Mouse (Mus musculus) right cerebral cortex, adult 2 months (tissue): ENCODE data around the gene Cmc1.
A peak's percentile ranks its signal among the peaks of the same experiment; 100 is the strongest.

ENCODE experiments used
- DNase-seq, 2 experiments: peaks; one replicate each; pipeline ENCODE4 v3.0.0; 2021 to 2022; ENCODE audit warnings: low spot score in 2 of 2

Gene Cmc1

DNA sequence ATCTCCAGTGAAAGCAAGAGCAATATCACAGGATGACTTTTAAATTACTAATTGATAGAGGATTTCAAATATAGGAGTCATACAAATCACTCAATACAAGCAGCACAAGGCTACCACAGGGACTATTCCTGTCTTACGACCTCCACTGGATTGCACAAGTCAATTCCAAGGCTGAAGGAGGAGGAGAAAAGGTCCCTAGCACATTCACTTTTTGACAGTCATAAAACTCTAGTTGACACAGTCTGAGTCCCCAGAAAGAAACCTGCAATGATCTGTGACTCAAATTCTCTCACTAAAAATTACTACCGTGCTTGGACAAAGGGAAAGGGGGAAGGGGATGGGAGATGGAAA, 39.6 kb downstream of the Cmc1 start:
- DNase-seq, result no peak

DNA sequence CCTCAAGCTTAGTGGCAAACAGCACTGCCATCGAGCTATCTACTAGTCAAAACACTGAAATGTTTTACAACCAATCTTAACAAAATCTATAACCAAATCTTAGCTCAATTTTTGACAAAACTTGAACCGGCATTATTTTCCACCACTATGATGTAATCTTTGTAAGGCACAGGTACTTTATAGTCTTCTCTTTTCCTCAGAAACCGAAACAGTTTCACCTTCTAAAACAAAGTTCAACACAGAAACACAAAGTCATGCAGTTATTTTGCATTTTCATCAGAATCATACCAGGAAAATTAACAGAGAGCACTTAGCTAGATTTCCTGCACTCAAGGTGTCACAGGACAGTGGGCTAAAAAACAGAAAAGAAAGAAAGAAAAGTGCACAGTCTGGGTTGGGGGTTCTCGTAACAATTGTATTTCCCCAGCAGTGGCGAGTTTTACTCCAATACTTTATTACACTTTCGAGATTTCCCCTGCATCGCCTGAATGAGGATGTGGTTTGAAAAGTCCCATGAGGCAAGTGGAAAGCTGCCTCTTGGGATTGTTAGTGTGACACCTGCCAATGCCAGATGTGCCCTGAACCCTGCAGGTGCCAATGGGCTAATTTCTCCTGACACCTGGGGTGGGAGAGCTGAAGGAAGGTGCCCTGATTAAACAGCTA, 40.1 kb downstream of the Cmc1 start:
- no peak for DNase-seq

GRCm38 (mm10) chr9:118108527-118109011, 41.4 kb downstream of the Cmc1 start:
- DNase-seq, result peak; percentile 11 to 29

- no peak for DNase-seq
These were observed 48.2 kb downstream of the Cmc1 start for GRCm38 (mm10) chr9:118101802-118102201.

DNA sequence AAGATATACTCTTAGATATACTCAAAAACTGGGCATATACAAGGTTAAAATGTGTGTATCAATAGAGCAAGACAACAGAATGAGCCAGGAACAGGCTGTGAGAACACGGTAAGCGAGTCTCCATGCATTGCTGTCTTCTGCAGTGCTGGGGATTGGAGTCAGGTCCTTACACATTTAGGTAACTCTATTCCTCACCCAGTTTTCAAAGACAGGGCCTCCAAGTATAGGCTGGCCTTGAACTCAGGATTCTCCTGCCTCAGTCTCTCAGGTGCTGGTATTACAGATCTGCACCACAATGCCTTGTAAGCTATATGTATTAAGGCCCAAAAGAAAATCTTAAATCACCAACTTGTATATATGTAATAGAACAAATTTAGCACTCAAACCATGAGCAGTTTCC, 49.5 kb downstream of the Cmc1 start:
- DNase-seq, result no peak

DNA sequence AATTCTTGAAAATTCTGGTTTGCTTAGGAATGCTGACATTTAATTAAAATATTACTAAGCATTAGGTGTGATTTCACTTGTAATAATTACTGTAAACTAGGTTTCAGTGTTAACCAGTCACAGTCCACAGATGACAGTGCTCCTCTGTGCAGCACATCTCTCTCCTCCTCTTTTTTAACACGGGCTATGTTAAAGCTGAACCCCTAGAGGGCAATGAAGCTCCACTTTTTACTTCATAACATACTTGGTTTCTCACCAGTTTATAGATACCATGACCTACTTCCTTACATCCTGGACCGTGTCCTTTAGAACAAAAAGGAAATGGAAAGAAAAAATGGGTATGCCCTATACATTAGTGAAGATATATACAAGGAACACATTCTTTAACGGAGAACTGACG, 50.6 kb downstream of the Cmc1 start:
- DNase-seq, result no peak

- DNase-seq, result no peak
These were observed 66.1 kb downstream of the Cmc1 start for GRCm38 (mm10) chr9:118083834-118084233.

DNA sequence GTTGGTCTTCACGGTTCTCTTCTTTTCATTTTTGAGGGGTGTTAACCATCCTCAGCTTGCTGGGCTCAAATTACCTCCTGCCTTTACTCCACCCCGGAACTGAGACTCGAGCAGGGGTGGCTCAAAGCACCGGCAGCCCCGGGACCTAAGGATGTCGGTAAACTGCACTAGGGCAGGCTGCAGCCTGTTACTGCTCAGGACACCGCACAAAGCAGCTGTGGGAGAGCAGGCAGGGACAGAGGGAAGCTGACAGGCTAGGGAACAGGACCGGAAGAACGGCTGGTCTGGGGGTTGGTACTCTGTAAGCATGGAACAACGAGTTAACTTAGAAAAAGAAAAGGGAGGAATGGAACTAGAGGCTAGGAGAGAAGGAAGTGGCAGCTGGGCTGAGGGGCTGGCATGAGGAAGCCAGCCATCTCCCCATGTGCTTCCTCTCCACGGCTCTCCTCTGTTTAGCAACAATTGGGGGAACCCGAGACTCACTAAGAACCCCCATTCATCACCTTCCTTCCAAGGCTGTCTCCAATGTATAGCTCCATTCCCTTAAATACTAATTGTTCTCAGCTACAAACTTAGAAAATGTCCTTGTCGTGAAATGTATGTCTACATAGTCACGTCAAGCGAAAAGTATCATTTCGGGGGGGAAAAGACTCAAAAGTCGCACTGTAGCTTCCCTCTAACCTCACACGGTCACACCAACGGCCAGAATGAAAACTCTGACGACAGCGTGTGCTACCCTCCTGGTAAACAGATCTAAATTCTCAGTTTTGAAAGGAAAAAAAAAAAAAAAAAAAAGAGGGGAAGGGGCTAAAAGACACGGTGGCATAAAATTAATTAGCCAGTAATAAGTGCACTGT, 67.2 kb downstream of the Cmc1 start:
- no peak for DNase-seq

DNA sequence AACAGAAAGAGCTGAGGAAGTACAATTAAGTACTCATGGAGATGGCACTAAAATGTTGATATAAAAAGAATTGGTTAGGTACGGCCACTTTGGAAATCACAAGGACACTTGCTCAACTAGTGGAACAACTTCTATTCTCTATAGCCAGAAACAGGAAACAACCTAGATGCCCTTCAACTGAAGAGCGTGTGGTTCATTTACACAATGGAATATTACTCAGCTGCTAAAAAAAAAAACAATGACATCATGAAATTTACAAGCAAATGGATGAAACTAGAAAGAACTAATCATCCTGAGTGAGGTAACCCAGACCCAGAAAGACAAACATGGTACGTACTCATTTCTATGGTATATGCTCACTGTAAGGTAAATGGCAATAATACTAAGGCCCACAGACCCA, 76.6 kb downstream of the Cmc1 start:
- no peak for DNase-seq

DNA sequence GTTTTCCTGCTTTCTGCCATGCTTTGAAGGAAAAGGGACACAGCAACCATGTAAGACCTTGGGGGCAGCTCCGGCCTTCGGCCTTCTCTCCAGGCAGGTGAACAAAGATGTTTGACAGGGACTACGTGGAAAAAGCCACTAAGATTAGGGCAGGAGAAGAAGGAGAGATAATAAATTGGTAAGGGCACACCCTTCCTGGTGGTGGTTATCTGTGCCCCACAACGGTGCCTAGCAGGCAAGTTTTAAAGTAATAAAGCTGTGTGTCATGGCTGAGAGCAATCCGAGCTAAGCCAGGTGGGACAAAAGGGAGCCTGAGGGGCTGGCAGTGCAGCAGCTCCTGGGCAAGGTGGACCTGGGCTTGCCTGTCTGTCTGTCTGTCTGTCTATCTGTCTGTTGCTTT, 77.9 kb downstream of the Cmc1 start:
- DNase-seq, result no peak

- no peak for DNase-seq
These were observed 78.6 kb downstream of the Cmc1 start for GRCm38 (mm10) chr9:118071337-118071736.

GRCm38 (mm10) chr9:118070442-118070841, 79.5 kb downstream of the Cmc1 start:
- no peak for DNase-seq

DNA sequence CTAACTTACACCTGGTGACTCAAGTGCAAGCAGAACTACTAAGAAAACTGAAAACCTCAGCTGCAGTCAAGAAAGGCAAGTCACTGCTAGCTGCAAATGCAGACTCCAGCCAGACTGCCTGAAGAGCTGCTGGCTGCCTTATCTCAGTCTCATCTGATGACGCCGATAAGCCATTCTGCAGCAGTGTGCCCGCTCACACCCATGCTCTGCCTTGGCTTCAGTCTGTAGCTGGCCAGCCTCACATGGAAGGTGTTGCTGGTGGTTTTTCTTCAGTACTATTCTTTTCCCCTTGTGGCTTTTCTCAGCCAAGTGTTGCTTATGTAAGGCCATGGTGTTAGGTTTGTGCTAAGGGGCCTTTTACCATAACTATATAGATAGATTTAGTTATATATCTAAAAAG, 90.9 kb downstream of the Cmc1 start:
- DNase-seq, result no peak

GRCm38 (mm10) chr9:118053286-118053685, 96.7 kb downstream of the Cmc1 start:
- no peak for DNase-seq

- no peak for DNase-seq
These were observed 104.9 kb downstream of the Cmc1 start for GRCm38 (mm10) chr9:118045011-118045533.

GRCm38 (mm10) chr9:118043581-118043980, 106.4 kb downstream of the Cmc1 start:
- no peak for DNase-seq

- DNase-seq, result no peak
These were observed 107.2 kb downstream of the Cmc1 start for GRCm38 (mm10) chr9:118042738-118043137.

DNA sequence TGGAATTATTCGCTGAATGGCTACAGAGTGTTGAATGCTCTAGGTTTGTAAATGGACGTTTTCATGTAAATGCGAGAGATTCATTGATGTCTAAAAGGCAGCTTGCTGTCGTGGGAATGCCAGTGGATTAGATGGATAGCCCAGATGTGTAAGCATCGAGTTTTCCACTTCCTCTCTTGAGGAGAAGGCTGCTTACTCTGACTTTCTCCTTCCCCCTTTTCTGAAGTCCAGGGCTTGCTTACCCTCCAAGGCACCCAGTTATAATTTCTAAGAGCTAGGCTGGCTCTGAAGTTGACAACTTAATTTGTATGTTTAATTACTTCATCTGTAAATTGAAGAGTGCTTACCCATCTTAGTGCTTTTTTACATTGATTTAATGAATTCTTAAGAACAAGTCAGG, 108.3 kb downstream of the Cmc1 start:
- no peak for DNase-seq

GRCm38 (mm10) chr9:118041022-118041400, 109.0 kb downstream of the Cmc1 start:
- DNase-seq, result peak in 1 of 2 experiments; percentile 44

GRCm38 (mm10) chr9:118040218-118041021, 109.6 kb downstream of the Cmc1 start, which contains the start of gene Azi2:
Gene Azi2, plus strand, starts transcription at chr9:118040499.
- peak; percentile 98 to 99 for DNase-seq

DNA sequence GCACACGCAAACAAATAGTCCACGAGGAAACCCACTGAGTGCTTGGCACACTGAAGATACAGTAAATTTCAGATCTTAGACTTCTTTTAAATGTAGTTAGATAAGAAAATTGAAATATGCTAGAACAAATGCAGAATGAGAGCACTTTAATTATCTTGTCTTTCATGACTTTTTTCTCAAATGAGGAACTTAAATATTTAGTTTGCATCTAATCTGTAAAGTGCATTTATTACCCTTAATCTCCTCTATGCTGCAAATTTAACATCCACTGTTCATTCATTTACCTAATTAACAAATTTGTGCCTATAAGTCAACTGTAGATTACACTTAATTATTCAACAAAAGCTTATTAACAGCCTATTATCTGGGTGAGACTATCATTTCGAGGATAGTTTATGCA, 115.0 kb downstream of the Cmc1 start:
- DNase-seq, result no peak

DNA sequence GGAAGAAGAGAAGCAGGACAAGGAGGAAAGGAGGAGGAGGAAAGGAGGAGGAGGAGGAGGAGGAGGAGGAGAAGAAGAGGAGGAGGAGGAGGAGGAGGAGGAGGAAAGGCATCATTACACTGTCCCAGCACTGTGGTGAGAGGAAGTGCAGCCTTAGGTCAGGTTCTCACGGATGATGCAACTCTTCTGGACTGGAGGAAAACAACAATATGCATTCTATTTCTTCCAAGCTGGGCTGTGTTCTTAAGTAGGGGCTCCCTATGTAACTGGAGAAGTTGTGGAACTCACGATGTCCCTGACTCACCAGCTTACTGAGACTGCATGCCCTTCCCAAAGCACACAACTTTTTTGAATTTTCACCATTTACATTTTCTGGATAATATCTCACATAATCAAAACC, 118.3 kb downstream of the Cmc1 start:
- no peak for DNase-seq
